Mouse (Mus musculus): Measurements from ENCODE around the gene Sema4d. TPM values are rescaled to one million over a fixed set of nuclear protein-coding genes. Genes with fewer than 3 reads are reported as not detected.

Sema4d gene
- total and polyA plus RNA-seq, 3 experiments, result 12.8 to 67.1 (median 16.7) TPM

DNA sequence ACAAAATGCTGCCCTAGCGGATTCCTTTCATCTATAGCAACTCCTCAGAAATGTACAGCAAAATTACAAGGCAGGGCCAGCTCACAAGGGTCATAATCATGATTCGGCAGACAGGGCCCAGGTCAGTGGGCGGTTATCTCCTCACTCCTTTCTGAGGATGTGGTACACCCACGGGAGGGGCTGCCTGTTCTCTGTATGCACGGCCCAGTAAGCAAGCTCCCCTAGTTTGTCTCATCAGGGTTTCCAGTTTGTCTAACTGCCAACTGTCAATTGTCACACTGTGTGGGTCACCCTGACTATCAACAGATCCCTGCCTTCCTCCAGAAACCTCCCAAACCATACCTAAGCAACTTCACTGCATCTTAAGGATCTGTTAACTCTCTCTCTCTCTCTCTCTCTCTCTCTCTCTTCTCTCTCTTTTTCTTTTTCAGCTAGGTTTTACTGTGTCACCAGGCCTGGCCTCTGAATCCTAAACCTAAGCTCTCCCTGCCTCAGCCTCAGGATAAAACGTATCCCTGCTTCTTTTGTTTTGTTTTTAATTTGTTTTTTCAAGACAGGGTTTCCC, 55.5 kb downstream of the Sema4d start (continued):
- TF ChIP-seq IRF4 (IDR thresholded peaks at IDR 0.05; ENCODE audit: low read depth, low read length) (no peak), MAZ (IDR thresholded peaks at IDR 0.05; ENCODE audit: low read depth, low read length) (peak; percentile 50; the same call in 1 of the 2 replicates)

DNA sequence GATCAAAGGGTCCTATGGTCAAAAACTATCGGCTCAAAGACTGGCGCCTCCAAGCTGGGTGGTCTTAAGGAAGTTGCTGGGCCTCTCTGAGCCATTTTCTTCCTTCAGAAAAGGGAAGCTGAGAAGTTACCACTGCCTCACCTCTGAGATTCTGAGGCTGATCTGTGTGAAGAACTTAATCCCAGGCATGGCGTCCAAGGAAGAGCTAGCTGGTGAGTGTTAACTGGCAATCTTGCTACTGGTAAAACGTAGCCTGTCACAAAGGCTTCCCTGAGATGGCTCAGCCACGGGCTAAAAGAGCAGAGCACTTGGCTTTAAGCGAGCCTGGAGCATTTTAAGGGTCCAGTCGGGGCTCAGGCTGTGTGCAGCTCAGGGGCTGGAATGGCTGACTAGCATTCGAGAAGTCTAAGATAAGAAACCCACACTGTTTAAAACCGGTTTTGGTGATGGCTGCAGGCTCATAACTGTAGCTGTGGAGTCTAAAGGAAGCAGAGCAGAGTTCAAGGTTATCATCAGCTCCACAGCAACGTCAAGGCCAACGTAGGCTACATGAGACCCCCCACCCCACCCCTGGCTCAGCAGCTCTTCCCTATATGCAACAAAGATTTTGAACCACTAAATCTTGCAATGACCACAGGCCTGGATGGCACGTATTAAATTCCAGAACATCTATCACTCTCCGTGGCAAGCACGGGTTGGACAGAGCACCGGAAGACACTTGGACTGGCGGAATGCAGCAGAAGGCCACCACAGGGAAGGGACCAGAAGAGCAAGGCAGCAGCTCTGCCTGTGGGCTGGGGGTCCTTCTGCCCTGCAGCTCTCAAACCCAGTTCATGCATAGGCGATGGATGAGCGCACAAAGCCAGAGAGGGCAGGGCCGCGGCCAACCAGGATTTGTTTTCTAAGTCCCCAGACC, 56.3 kb downstream of the Sema4d start:
- DNase-seq (ENCODE audit: extremely low read depth), result no peak
- Histone ChIP-seq H3K27me3 (replicated peaks) (no peaks in the 10 kb centered on the region), H3K79me2 (replicated peaks; ENCODE audit: control insufficient read depth, extremely low read depth, insufficient read depth, poor library complexity, severe bottlenecking) (peaks cover 10% of the 10 kb centered on the region; the same call in 1 of the 2 replicates), H3K4me2 (ENCODE audit: insufficient read depth, low read depth, poor library complexity, severe bottlenecking) (peak overlapping the region; percentile 61), H3K27ac (ENCODE audit: insufficient read depth, low read depth) (peak overlapping the region; percentile 78), H3K9me3 (replicated peaks; ENCODE audit: low read length) (no peaks in the 10 kb centered on the region), H3K36me3 (replicated peaks in 1 of 2; ENCODE audit: control insufficient read depth in 1 of 2, insufficient read depth in 1 of 2, low read length in 1 of 2) (peaks cover 0 to 25% of the 10 kb centered on the region in 2 experiments), H3K9ac (ENCODE audit: insufficient read depth, low read depth) (peak overlapping the region; percentile 25; the same call in 1 of the 2 replicates), H3K4me3 (replicated peaks in 1 of 3; ENCODE audit: low read depth in 2 of 3, low read length in 2 of 3, poor library complexity in 1 of 3) (peak overlapping the region in 2 of 3 experiments; percentile 2 to 32), H3K4me1 (ENCODE audit: control insufficient read depth in 1 of 2, insufficient read depth in 2 of 2) (peaks cover 65 to 98% of the 10 kb centered on the region in 2 experiments)
- in situ Hi-C loops (cut with MboI; ENCODE audit: low pct_ligation_motif_present, low pct_unique_long_range_greater_than_20kb, low sequenced_read_pairs), result no loop called here
- dilution Hi-C loops (cut with MboI; ENCODE audit: extremely low pct_ligation_motif_present, extremely low pct_unique_long_range_greater_than_20kb, low sequenced_read_pairs), result no loop called here
- TF ChIP-seq ZC3H11A (IDR thresholded peaks at IDR 0.05; ENCODE audit: low read depth, low read length) (no peak), HCFC1 (IDR thresholded peaks at IDR 0.05; ENCODE audit: low read depth, low read length) (0 out of 2 replicates have a peak, but pooled peaks have one; percentile 4), CHD1 (IDR thresholded peaks at IDR 0.05; ENCODE audit: low read depth, low read length) (0 out of 2 replicates have a peak, but pooled peaks have one; percentile 23), GABPA (IDR thresholded peaks at IDR 0.05; ENCODE audit: insufficient replicate concordance, low read depth, low read length) (no peak)

GRCm38 (mm10) chr13:51736007-51736911, 57.3 kb downstream of the Sema4d start:
- H3K4me3 ChIP-seq (replicated peaks in 1 of 3; ENCODE audit: low read depth in 2 of 3, low read length in 2 of 3, poor library complexity in 1 of 3), result no peak overlapping the region
- H3K9me3 ChIP-seq (replicated peaks; ENCODE audit: low read length), result no peaks in the 10 kb centered on the region
- in situ Hi-C loops (cut with MboI; ENCODE audit: low pct_ligation_motif_present, low pct_unique_long_range_greater_than_20kb, low sequenced_read_pairs) (no loop called here), dilution Hi-C loops (cut with MboI; ENCODE audit: extremely low pct_ligation_motif_present, extremely low pct_unique_long_range_greater_than_20kb, low sequenced_read_pairs) (no loop called here)
- no peaks in the 10 kb centered on the region for H3K27me3 ChIP-seq (replicated peaks)
- no peak for DNase-seq (ENCODE audit: extremely low read depth)
- peak overlapping the region; percentile 90 for H3K27ac ChIP-seq (ENCODE audit: insufficient read depth, low read depth)
- peak overlapping the region; percentile 35; the same call in 1 of the 2 replicates for H3K9ac ChIP-seq (ENCODE audit: insufficient read depth, low read depth)
- H3K4me1 ChIP-seq (ENCODE audit: control insufficient read depth in 1 of 2, insufficient read depth in 2 of 2), result peaks cover 68 to 97% of the 10 kb centered on the region in 2 experiments
- peaks cover 0 to 27% of the 10 kb centered on the region in 2 experiments for H3K36me3 ChIP-seq (replicated peaks in 1 of 2; ENCODE audit: control insufficient read depth in 1 of 2, insufficient read depth in 1 of 2, low read length in 1 of 2)
- peaks cover 13% of the 10 kb centered on the region; the same call in 1 of the 2 replicates for H3K79me2 ChIP-seq (replicated peaks; ENCODE audit: control insufficient read depth, extremely low read depth, insufficient read depth, poor library complexity, severe bottlenecking)
- H3K4me2 ChIP-seq (ENCODE audit: insufficient read depth, low read depth, poor library complexity, severe bottlenecking), result peak overlapping the region; percentile 61
- TF ChIP-seq ZC3H11A (IDR thresholded peaks at IDR 0.05; ENCODE audit: low read depth, low read length), result no peak
- TF ChIP-seq MAX (IDR thresholded peaks at IDR 0.05; ENCODE audit: low read length), result no peak
- no peak for TF ChIP-seq MAZ (IDR thresholded peaks at IDR 0.05; ENCODE audit: low read depth, low read length)
- TF ChIP-seq IRF4 (IDR thresholded peaks at IDR 0.05; ENCODE audit: low read depth, low read length), result 0 out of 2 replicates have a peak, but pooled peaks have one; percentile 27
- TF ChIP-seq BHLHE40 (IDR thresholded peaks at IDR 0.05; ENCODE audit: low read depth, low read length), result peak; percentile 51
- no peak for TF ChIP-seq CHD1 (IDR thresholded peaks at IDR 0.05; ENCODE audit: low read depth, low read length)
- TF ChIP-seq EP300 (IDR thresholded peaks at IDR 0.05; ENCODE audit: low read length), result peak; percentile 75
- TF ChIP-seq USF2 (conservative IDR thresholded peaks at IDR 0.05; ENCODE audit: low read depth, low read length), result no peak
- no peak for TF ChIP-seq USF1 (IDR thresholded peaks at IDR 0.05; ENCODE audit: low read depth, low read length)
- peak; percentile 30 for TF ChIP-seq ELF1 (IDR thresholded peaks at IDR 0.05; ENCODE audit: low read depth, low read length)
- TF ChIP-seq JUND (conservative IDR thresholded peaks at IDR 0.05; ENCODE audit: low read depth, low read length), result no peak
- TF ChIP-seq RAD21 (IDR thresholded peaks at IDR 0.05; ENCODE audit: low read depth, low read length), result no peak
- TF ChIP-seq CHD2 (IDR thresholded peaks at IDR 0.05; ENCODE audit: low read length), result 0 out of 2 replicates have a peak, but pooled peaks have one; percentile 26
- no peak for TF ChIP-seq KAT2A (IDR thresholded peaks at IDR 0.05; ENCODE audit: insufficient replicate concordance, low read length)
- TF ChIP-seq NRF1 (IDR thresholded peaks at IDR 0.05; ENCODE audit: low read depth, low read length), result no peak
- no peak for TF ChIP-seq GABPA (IDR thresholded peaks at IDR 0.05; ENCODE audit: insufficient replicate concordance, low read depth, low read length)
- TF ChIP-seq MEF2A (IDR thresholded peaks at IDR 0.05; ENCODE audit: borderline replicate concordance, low read depth, low read length), result peak; percentile 88
- no peak for TF ChIP-seq ZMIZ1 (IDR thresholded peaks at IDR 0.05; ENCODE audit: low read depth, low read length)
- no peak for TF ChIP-seq MAFK (IDR thresholded peaks at IDR 0.05; ENCODE audit: insufficient replicate concordance, low read length)
- TF ChIP-seq SMC3 (IDR thresholded peaks at IDR 0.05; ENCODE audit: low read depth, low read length), result no peak
- TF ChIP-seq UBTF (IDR thresholded peaks at IDR 0.05; ENCODE audit: low read depth, low read length), result no peak
- TF ChIP-seq POLR2AphosphoS2 (IDR thresholded peaks at IDR 0.05; ENCODE audit: low read depth, low read length), result no peak

Data from CH12.LX (cell line).